Comparison of ENCODE assay signal across 8 mouse cellular contexts in genomic region chr6:86594636-86595035, GRCm38 (mm10). TPM values are rescaled to one million over a fixed set of nuclear protein-coding genes. Genes with fewer than 3 reads are reported as not detected.
DNase-seq lines count a peak whose midpoint lies in the region; ATAC-seq and TF ChIP-seq lines count a peak whose summit lies in the region.

No protein-coding gene starts in this region.

- H3K9me3 ChIP-seq in CH12.LX (replicated peaks; ENCODE audit: low read length): peaks cover 3% of the 10 kb centered on the region
- no peaks in the 10 kb centered on the region for H3K9me3 ChIP-seq in forebrain, embryonic 13.5 days (replicated peaks)
- H3K9me3 ChIP-seq in kidney, embryonic 16.5 days (ENCODE audit: low read length): no peaks in the 10 kb centered on the region

- H3K4me1 ChIP-seq in CH12.LX (ENCODE audit: control insufficient read depth in 1 of 2, insufficient read depth in 2 of 2): peaks cover 7 to 8% of the 10 kb centered on the region in 2 experiments
- peaks cover 2% of the 10 kb centered on the region for H3K4me1 ChIP-seq in forebrain, embryonic 13.5 days
- peaks cover 4% of the 10 kb centered on the region; the same call in 1 of the 2 replicates for H3K4me1 ChIP-seq in kidney, embryonic 16.5 days (ENCODE audit: insufficient read depth, low read length)

- dilution Hi-C loops in CH12.LX (cut with MboI; ENCODE audit: extremely low pct_ligation_motif_present, extremely low pct_unique_long_range_greater_than_20kb, low sequenced_read_pairs): no loop called here

- no peak for TF ChIP-seq CTCF in CH12.LX (conservative IDR thresholded peaks at IDR 0.05 in 1 of 2, IDR thresholded peaks at IDR 0.05 in 1 of 2; ENCODE audit: low read depth in 2 of 2, low read length in 2 of 2)

- no peak for TF ChIP-seq POLR2A in CH12.LX (IDR thresholded peaks at IDR 0.05; ENCODE audit: low read depth, low read length)

- DNase-seq in CH12.LX (ENCODE audit: extremely low read depth) (no peak), R1 (ENCODE audit: low read depth, low spot score) (peak; percentile 97)
- DNase-seq in lung, postnatal 10 days: peak; percentile 76
- peak; percentile 69 for DNase-seq in testis, postnatal 14 days (ENCODE audit: low spot score)
- DNase-seq in left cerebral cortex, adult 18-20 months (ENCODE audit: low spot score in 2 of 2): no peak

- H3K4me2 ChIP-seq in CH12.LX (ENCODE audit: insufficient read depth, low read depth, poor library complexity, severe bottlenecking): no peak overlapping the region; the same call in 1 of the 2 replicates
- peak overlapping the region; percentile 35 for H3K4me2 ChIP-seq in forebrain, embryonic 13.5 days
- H3K4me2 ChIP-seq in kidney, embryonic 16.5 days (replicated peaks; ENCODE audit: low read depth, low read length): peak overlapping the region; percentile 39

- no peaks in the 10 kb centered on the region for H3K36me3 ChIP-seq in CH12.LX (replicated peaks in 1 of 2; ENCODE audit: control insufficient read depth in 1 of 2, insufficient read depth in 1 of 2, low read length in 1 of 2)
- no peaks in the 10 kb centered on the region for H3K36me3 ChIP-seq in forebrain, embryonic 13.5 days (ENCODE audit: poor library complexity, severe bottlenecking)
- no peaks in the 10 kb centered on the region for H3K36me3 ChIP-seq in kidney, embryonic 16.5 days (ENCODE audit: insufficient read depth, low read length)

- WGBS in forebrain, embryonic 13.5 days: 27% methylated on average over 9 of the region's 9 CpGs
- 22% methylated on average over 9 of the region's 9 CpGs for WGBS in kidney, embryonic 16.5 days

- no peaks in the 10 kb centered on the region for H3K27me3 ChIP-seq in CH12.LX (replicated peaks)
- peaks cover 4% of the 10 kb centered on the region; the same call in 1 of the 2 replicates for H3K27me3 ChIP-seq in forebrain, embryonic 13.5 days
- 0 out of 2 replicates have a peak, but pooled peaks cover 3% of the 10 kb centered on the region for H3K27me3 ChIP-seq in kidney, embryonic 16.5 days (ENCODE audit: insufficient read depth, low read length)

- in situ Hi-C loops in CH12.LX (cut with MboI; ENCODE audit: low pct_ligation_motif_present, low pct_unique_long_range_greater_than_20kb, low sequenced_read_pairs): no loop called here

- no peak for ATAC-seq in forebrain, embryonic 13.5 days
- 0 out of 2 replicates have a peak, but pooled peaks have one; percentile 42 for ATAC-seq in kidney, embryonic 16.5 days (ENCODE audit: low FRiP score, low TSS enrichment)
- no peak for ATAC-seq in erythroid progenitor cell, adult 5-6 weeks (replicated peaks; ENCODE audit: low FRiP score, poor library complexity, severe bottlenecking)

- H3K9ac ChIP-seq in CH12.LX (ENCODE audit: insufficient read depth, low read depth): no peak overlapping the region
- H3K9ac ChIP-seq in forebrain, embryonic 13.5 days: no peak overlapping the region
- H3K9ac ChIP-seq in kidney, embryonic 16.5 days (replicated peaks; ENCODE audit: low read length): no peak overlapping the region

- H3K79me2 ChIP-seq in CH12.LX (replicated peaks; ENCODE audit: control insufficient read depth, extremely low read depth, insufficient read depth, poor library complexity, severe bottlenecking): no peaks in the 10 kb centered on the region

- no peak overlapping the region for H3K4me3 ChIP-seq in CH12.LX (replicated peaks in 1 of 3; ENCODE audit: low read depth in 2 of 3, low read length in 2 of 3, poor library complexity in 1 of 3)
- no peak overlapping the region for H3K4me3 ChIP-seq in forebrain, embryonic 13.5 days
- peak overlapping the region; percentile 20 for H3K4me3 ChIP-seq in kidney, embryonic 16.5 days (ENCODE audit: low read length)

- no peak overlapping the region for H3K27ac ChIP-seq in CH12.LX (ENCODE audit: insufficient read depth, low read depth)
- H3K27ac ChIP-seq in forebrain, embryonic 13.5 days: no peak overlapping the region
- H3K27ac ChIP-seq in kidney, embryonic 16.5 days (ENCODE audit: low read length): no peak overlapping the region

- no peak for TF ChIP-seq EP300 in CH12.LX (IDR thresholded peaks at IDR 0.05; ENCODE audit: low read length)

- TF ChIP-seq RAD21 in CH12.LX (IDR thresholded peaks at IDR 0.05; ENCODE audit: low read depth, low read length): no peak

TF ChIP-seq in CH12.LX, 34 proteins besides CTCF, POLR2A, EP300 and RAD21:
- 0 out of 2 replicates have a peak, but pooled peaks have one; percentile 45 for TF ChIP-seq ELF1 (IDR thresholded peaks at IDR 0.05; ENCODE audit: low read depth, low read length)
- TF ChIP-seq USF1 (IDR thresholded peaks at IDR 0.05; ENCODE audit: low read depth, low read length): peak; percentile 50
- no peak for TF ChIP-seq KAT2A (IDR thresholded peaks at IDR 0.05; ENCODE audit: insufficient replicate concordance, low read length)
- 0 out of 2 replicates have a peak, but pooled peaks have one; percentile 43 for TF ChIP-seq USF2 (conservative IDR thresholded peaks at IDR 0.05; ENCODE audit: low read depth, low read length)
- TF ChIP-seq SIN3A (IDR thresholded peaks at IDR 0.05; ENCODE audit: low read length): no peak

RNA-seq across cellular contexts. Expression of gene Asprv1, which starts 33.3 kb away (rescaled TPM):
- 0.13 TPM in 1 of 2 replicates, not detected in the other for total RNA-seq in CH12.LX (2012; rRNA removed)
- total RNA-seq in CH12.LX (2014; rRNA removed): 0.24 TPM in 1 of 2 replicates, not detected in the other
- polyA plus RNA-seq in CH12.LX (2012; ENCODE audit: insufficient read length, low read depth): 0.16 TPM in 1 of 2 replicates, not detected in the other
- polyA plus RNA-seq in forebrain, embryonic 13.5 days (2015; fragmentation: Nextera tagmentation; extraction: Ambion mirVana): 0.45 and 0.67 TPM in 2 replicates
- polyA plus RNA-seq in kidney, embryonic 16.5 days (2015; fragmentation: Nextera tagmentation; extraction: Ambion mirVana): 0.89 and 0.99 TPM in 2 replicates
- total RNA-seq in erythroid progenitor cell, adult 5-6 weeks (2015; ENCODE audit: low replicate concordance): 4.3 TPM in 1 of 2 replicates, not detected in the other
- 0.64 and 6.5 TPM in 2 replicates for total RNA-seq in erythroid progenitor cell, adult 5-6 weeks (2017; ENCODE audit: low replicate concordance)
- total RNA-seq in left cerebral cortex, adult 18-20 months (2021): 1 to 10 TPM; 1.4 to 1.7 TPM

Comparison
In these comparisons a context has a peak if more than half of its experiments do, and no peak if none do; other contexts are left out.
1. DNase-seq: peak in R1 (single experiment), lung, postnatal 10 days (single experiment) and testis, postnatal 14 days (single experiment); none in CH12.LX (single experiment) and left cerebral cortex, adult 18-20 months (0 of 2).